ENCODE assay signal across 13 mouse cellular contexts in the genomic region with DNA sequence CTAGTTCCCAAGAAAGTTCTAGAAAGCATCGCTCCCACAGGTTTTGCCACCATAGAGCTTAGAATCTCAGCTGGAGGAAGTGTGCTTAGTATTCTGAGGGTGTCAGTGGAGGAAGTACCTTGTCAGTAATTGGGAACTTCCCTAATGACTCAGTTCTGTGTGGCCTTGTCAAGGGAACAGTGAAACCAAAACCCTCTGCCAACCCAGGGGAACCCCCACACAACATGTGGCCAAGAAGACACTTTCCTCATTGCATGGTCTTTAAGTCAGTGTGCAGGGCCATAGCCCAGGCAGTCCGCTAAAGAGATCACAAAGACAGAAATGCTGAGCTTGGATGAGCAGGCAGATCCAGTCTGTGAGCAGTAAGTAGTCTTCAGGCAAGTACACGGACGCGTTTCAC. TPM values are rescaled to one million over a fixed set of nuclear protein-coding genes. Genes with fewer than 3 reads are reported as not detected.
DNase-seq lines count a peak whose midpoint lies in the region; ATAC-seq lines count a peak whose summit lies in the region.
"Had no signal": no experiment of that assay in that cellular context is flagged by ENCODE, and none has a peak within 500 bp of the region (broad histone marks: within the 10 kb centered on the region; RNA-seq: fewer than 3 reads in every experiment).

No protein-coding gene starts in this region.

- ATAC-seq in common myeloid progenitor, adult 5-6 weeks (replicated peaks; ENCODE audit: low read depth, poor library complexity, severe bottlenecking) = peak; percentile 98
- ATAC-seq in megakaryocyte, adult 5-6 weeks (ENCODE audit: poor library complexity, severe bottlenecking) = peak; percentile 97
- ATAC-seq: intestine, postnatal 0 days had no signal

- peak; percentile 53 to 56 for DNase-seq in spleen, postnatal 36 days (ENCODE audit: low spot score in 2 of 2)
- no peak for DNase-seq in spleen, postnatal 14 days (ENCODE audit: low spot score in 2 of 2)
- no peak for DNase-seq in kidney, adult 8-10 months
- DNase-seq in embryo, embryonic 11 days = no peak
- no peak for DNase-seq in kidney, adult 9 months
- DNase-seq: cerebellum, adult 8-10 months; heart, adult 2 months; heart, postnatal 36 days had no signal

RNA-seq across cellular contexts. Expression of gene Syce1l, which starts 13.1 kb away (rescaled TPM):
- total RNA-seq in common myeloid progenitor, adult 5-6 weeks (2017) = not detected in 2 replicates
- total RNA-seq in megakaryocyte, adult 5-6 weeks (2015) = not detected in 2 replicates
- not detected in 2 replicates for total RNA-seq in megakaryocyte, adult 5-6 weeks (2017)
- total RNA-seq: ES-E14; heart, adult 2 months; heart, postnatal 36 days; megakaryocyte-erythroid progenitor cell, adult 5-6 weeks had no signal

RNA-seq across cellular contexts. Expression of gene Mon1b, which starts 20.8 kb away (rescaled TPM):
- total RNA-seq in common myeloid progenitor, adult 5-6 weeks (2017) = 15.9 and 18.1 TPM in 2 replicates
- 14.9 and 16.4 TPM in 2 replicates for total RNA-seq in megakaryocyte, adult 5-6 weeks (2015)
- total RNA-seq in megakaryocyte, adult 5-6 weeks (2017) = 19.9 and 22.4 TPM in 2 replicates

Comparison
In these comparisons a context has a peak if more than half of its experiments do, and no peak if none do; other contexts are left out.
1. DNase-seq: peak in spleen, postnatal 36 days (2 of 2); none in spleen, postnatal 14 days (0 of 2), kidney, adult 8-10 months (0 of 2), embryo, embryonic 11 days (single experiment) and kidney, adult 9 months (single experiment).